Mouse (Mus musculus) brain, embryonic 14.5 days (tissue): Measurements from ENCODE around the gene Bbs9.

ENCODE experiments used
- CTCF ChIP-seq: fragments of 200-500 bp; IDR thresholded peaks from 2 replicates; pipeline ENCODE4 v1.5.1; 2012; ENCODE audit warnings: inconsistent platforms, mild to moderate bottlenecking, moderate library complexity, borderline replicate concordance; ENCODE audit not compliant: insufficient read depth, insufficient read length; ENCODE audit errors: extremely low read depth
- POLR2A ChIP-seq: fragments of 200-500 bp; IDR thresholded peaks from 2 replicates; pipeline ENCODE4 v1.6.1; 2012; ENCODE audit warnings: mild to moderate bottlenecking, inconsistent platforms, borderline replicate concordance; ENCODE audit not compliant: poor library complexity, insufficient read depth, insufficient read length, severe bottlenecking; ENCODE audit errors: extremely low read depth

DNA sequence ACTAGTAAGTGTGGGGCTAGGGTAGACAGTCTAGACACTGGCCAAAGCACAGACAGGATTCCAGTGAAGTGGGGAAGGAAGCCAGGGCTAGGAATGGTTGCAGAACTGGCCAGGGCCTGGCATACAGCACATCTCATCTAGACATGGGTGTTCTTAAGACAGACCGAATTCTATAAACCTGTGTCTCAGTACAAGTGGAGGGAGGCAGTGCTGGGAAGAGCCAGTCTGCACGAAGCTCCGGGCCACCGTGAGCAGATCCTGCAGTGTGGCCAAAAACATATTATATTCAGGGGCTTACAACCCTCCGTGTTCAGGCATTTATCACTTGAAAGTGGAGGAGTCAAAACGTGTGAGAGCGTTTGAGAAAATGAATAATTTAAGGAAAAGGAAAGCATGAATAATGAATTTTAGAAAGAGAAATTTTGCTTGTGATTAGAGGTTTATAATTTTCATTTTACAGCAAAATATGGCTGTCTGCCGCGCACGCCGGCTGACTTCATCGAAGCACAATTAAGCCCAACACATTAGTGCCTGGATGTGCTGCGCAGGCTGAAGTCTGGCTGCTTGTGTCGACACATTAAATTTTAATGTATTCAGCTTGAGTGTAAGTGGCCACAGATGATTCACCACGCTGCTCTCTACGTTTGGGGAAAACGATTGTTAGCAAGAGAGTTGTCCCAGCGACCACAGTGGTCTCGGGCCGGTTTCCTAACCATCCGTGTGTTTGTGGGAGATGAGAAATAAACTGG, 353.9 kb downstream of the Bbs9 start:
- no peak for TF ChIP-seq POLR2A
- TF ChIP-seq CTCF = no peak
